Mouse (Mus musculus): ENCODE measurements at regions not wholly inside any gene's neighbourhood (a gene's known extent, or its start where the extent isn't known, plus 50 kb on each side); places are given as distances from the start of the nearest gene placed in this dataset.

- Histone ChIP-seq H3K9me3 (peaks cover 5% of the 10 kb centered on the region; the same call in 1 of the 2 replicates), H3K36me3 (replicated peaks) (no peaks in the 10 kb centered on the region), H3K27ac (peak overlapping the region; percentile 70), H3K4me1 (peaks cover 33% of the 10 kb centered on the region), H3K27me3 (ENCODE audit: poor library complexity, severe bottlenecking) (peaks cover 50% of the 10 kb centered on the region), H3K4me3 (peak overlapping the region; percentile 35)
- peak; percentile 87 for DNase-seq (ENCODE audit: extremely low spot score, low spot score)
- 26% methylated on average over 33 of the region's 33 CpGs for whole genome bisulfite sequencing
These were observed 55.3 kb upstream of the Cpsf6 start for GRCm38 (mm10) chr10:117434871-117435733.

GRCm38 (mm10) chr10:117434293-117434842 lies 54.6 kb upstream of the Cpsf6 start:
- Histone ChIP-seq H3K4me1 (peaks cover 32% of the 10 kb centered on the region), H3K4me3 (no peak overlapping the region), H3K36me3 (replicated peaks) (no peaks in the 10 kb centered on the region), H3K9me3 (no peaks in the 10 kb centered on the region), H3K27me3 (ENCODE audit: poor library complexity, severe bottlenecking) (peaks cover 46% of the 10 kb centered on the region), H3K27ac (no peak overlapping the region)
- WGBS = 95% methylated on average over 8 of the region's 8 CpGs
- no peak for DNase-seq (ENCODE audit: extremely low spot score, low spot score)

GRCm38 (mm10) chr10:117433547-117434292 lies 53.9 kb upstream of the Cpsf6 start:
- H3K9me3 ChIP-seq = no peaks in the 10 kb centered on the region
- WGBS = 95% methylated on average over 12 of the region's 12 CpGs
- H3K36me3 ChIP-seq (replicated peaks) = no peaks in the 10 kb centered on the region
- no peak for DNase-seq (ENCODE audit: extremely low spot score, low spot score)
- no peak overlapping the region for H3K27ac ChIP-seq
- peaks cover 46% of the 10 kb centered on the region for H3K27me3 ChIP-seq (ENCODE audit: poor library complexity, severe bottlenecking)
- H3K4me3 ChIP-seq = no peak overlapping the region
- H3K4me1 ChIP-seq = peaks cover 32% of the 10 kb centered on the region

GRCm38 (mm10) chr10:117432871-117433546 lies 53.2 kb upstream of the Cpsf6 start:
- Histone ChIP-seq H3K36me3 (replicated peaks) (no peaks in the 10 kb centered on the region), H3K27me3 (ENCODE audit: poor library complexity, severe bottlenecking) (peaks cover 46% of the 10 kb centered on the region), H3K27ac (no peak overlapping the region), H3K4me3 (peak overlapping the region; percentile 33; the same call in 1 of the 2 replicates), H3K9me3 (no peaks in the 10 kb centered on the region), H3K4me1 (peaks cover 32% of the 10 kb centered on the region)
- 94% methylated on average over 7 of the region's 7 CpGs for WGBS
- DNase-seq (ENCODE audit: extremely low spot score, low spot score) = no peak

GRCm38 (mm10) chr10:117432415-117432814 lies 52.6 kb upstream of the Cpsf6 start:
- Histone ChIP-seq H3K36me3 (replicated peaks) (no peaks in the 10 kb centered on the region), H3K4me1 (peaks cover 32% of the 10 kb centered on the region), H3K27ac (no peak overlapping the region), H3K4me3 (peak overlapping the region; percentile 33), H3K9me3 (no peaks in the 10 kb centered on the region), H3K27me3 (ENCODE audit: poor library complexity, severe bottlenecking) (peaks cover 46% of the 10 kb centered on the region)
- 13% methylated on average over 21 of the region's 21 CpGs for WGBS
- peak; percentile 79 for DNase-seq (ENCODE audit: extremely low spot score, low spot score)

- Histone ChIP-seq H3K27me3 (ENCODE audit: poor library complexity, severe bottlenecking) (peaks cover 46% of the 10 kb centered on the region), H3K36me3 (replicated peaks) (no peaks in the 10 kb centered on the region), H3K4me1 (peaks cover 28% of the 10 kb centered on the region), H3K4me3 (no peak overlapping the region), H3K27ac (no peak overlapping the region), H3K9me3 (no peaks in the 10 kb centered on the region)
- DNase-seq (ENCODE audit: extremely low spot score, low spot score) = no peak
- 80% methylated on average over 12 of the region's 12 CpGs for WGBS
These were observed 52.0 kb upstream of the Cpsf6 start for GRCm38 (mm10) chr10:117431850-117432249.

- DNase-seq (ENCODE audit: extremely low spot score, low spot score) = no peak
- H3K4me1 ChIP-seq = peaks cover 25% of the 10 kb centered on the region
- peaks cover 43% of the 10 kb centered on the region for H3K27me3 ChIP-seq (ENCODE audit: poor library complexity, severe bottlenecking)
- no peak overlapping the region for H3K4me3 ChIP-seq
- 95% methylated on average over 3 of the region's 3 CpGs for WGBS
- no peaks in the 10 kb centered on the region for H3K9me3 ChIP-seq
- no peaks in the 10 kb centered on the region for H3K36me3 ChIP-seq (replicated peaks)
- no peak overlapping the region for H3K27ac ChIP-seq
These were observed 51.3 kb upstream of the Cpsf6 start for GRCm38 (mm10) chr10:117431086-117431619.

- peaks cover 37% of the 10 kb centered on the region for H3K27me3 ChIP-seq (ENCODE audit: poor library complexity, severe bottlenecking)
These were observed 50.5 kb upstream of the Cpsf6 start for GRCm38 (mm10) chr10:117430224-117430884.

GRCm38 (mm10) chr10:117429459-117430183 lies 49.8 kb upstream of the Cpsf6 start:
- peaks cover 32% of the 10 kb centered on the region for H3K27me3 ChIP-seq (ENCODE audit: poor library complexity, severe bottlenecking)
- no peak for DNase-seq (ENCODE audit: extremely low spot score, low spot score)
- 94% methylated on average over 19 of the region's 19 CpGs for WGBS
- no peaks in the 10 kb centered on the region for H3K36me3 ChIP-seq (replicated peaks)
- no peak overlapping the region for H3K27ac ChIP-seq
- peaks cover 23% of the 10 kb centered on the region for H3K4me1 ChIP-seq
- no peak overlapping the region for H3K4me3 ChIP-seq
- no peaks in the 10 kb centered on the region for H3K9me3 ChIP-seq

More at GRCm38 (mm10) chr10:117430224-117430884, 50.5 kb upstream of the Cpsf6 start:
- Histone ChIP-seq H3K4me3 (no peak overlapping the region), H3K4me1 (peaks cover 25% of the 10 kb centered on the region), H3K9me3 (no peaks in the 10 kb centered on the region), H3K27ac (no peak overlapping the region), H3K36me3 (replicated peaks) (no peaks in the 10 kb centered on the region)
- WGBS = 84% methylated on average over 5 of the region's 5 CpGs
- no peak for DNase-seq (ENCODE audit: extremely low spot score, low spot score)
